Mouse (Mus musculus) thymus, adult 2 months (tissue): ENCODE results near the gene Adam10. TPM values are rescaled to one million over a fixed set of nuclear protein-coding genes. Genes with fewer than 3 reads are reported as not detected.

Source experiments
- DNase-seq: peaks from one replicate; pipeline ENCODE4 v3.0.0; 2021
- H3K27ac ChIP-seq: fragments of 200-500 bp; 2 replicates; pipeline ENCODE4 v1.5.1; 2012; ENCODE audit warnings: low read length, control low read depth; ENCODE audit not compliant: control insufficient read depth, insufficient read depth
- H3K27me3 ChIP-seq: fragments of 200-500 bp; 2 replicates; pipeline ENCODE4 v1.6.1; 2012; ENCODE audit warnings: mild to moderate bottlenecking, low read length, moderate library complexity, mixed read lengths; ENCODE audit not compliant: control insufficient read depth, insufficient read depth
- H3K36me3 ChIP-seq: fragments of 200-500 bp; 2 replicates; pipeline ENCODE4 v1.6.1; 2012; ENCODE audit warnings: mild to moderate bottlenecking, low read length, moderate library complexity; ENCODE audit not compliant: control insufficient read depth, insufficient read depth
- H3K4me1 ChIP-seq: fragments of 200-500 bp; replicated peaks from 2 replicates; pipeline ENCODE4 v1.6.1; 2012; ENCODE audit warnings: low read length; ENCODE audit not compliant: control insufficient read depth, insufficient read depth
- H3K4me3 ChIP-seq: fragments of 200-500 bp; 2 replicates; pipeline ENCODE4 v1.5.1; 2012; ENCODE audit warnings: mild to moderate bottlenecking, low read length, control low read depth, moderate library complexity; ENCODE audit not compliant: control insufficient read depth, insufficient read depth
- CTCF ChIP-seq: fragments of 200-500 bp; IDR thresholded peaks from 2 replicates; pipeline ENCODE4 v1.5.1; 2012; ENCODE audit warnings: mild to moderate bottlenecking, control low read depth, low read length, moderate library complexity, borderline replicate concordance; ENCODE audit not compliant: control insufficient read depth, poor library complexity, insufficient read depth; ENCODE audit errors: extremely low read depth
- POLR2A ChIP-seq: fragments of 200-500 bp; IDR thresholded peaks from 2 replicates; pipeline ENCODE4 v1.6.1; 2012; ENCODE audit warnings: mild to moderate bottlenecking, low read length, control low read depth, moderate library complexity; ENCODE audit not compliant: control insufficient read depth, poor library complexity, insufficient read depth; ENCODE audit errors: extremely low read depth
- WGBS: fragments of 180-500 bp; shearing (Covaris S2); methylation state at CpG from one replicate; pipeline ENCODE4 v1.1.7; 2018; 5-methylcytosine and 5-hydroxymethylcytosine counted together
- polyA plus RNA-seq: library from polyadenylated mRNA; depleted of rRNA; stranded (reverse); fragments of >200 nt; gene quantifications from 2 replicates; pipeline ENCODE4 v1.2.3, GENCODE M21; 2012

Adam10 gene
- polyA plus RNA-seq, 1 experiment = 21.7 TPM

GRCm38 (mm10) chr9:70794643-70795438 lies 116.0 kb downstream of the Adam10 start:
- H3K36me3 ChIP-seq = no peaks in the 10 kb centered on the region
- no peaks in the 10 kb centered on the region for H3K27me3 ChIP-seq
- TF ChIP-seq POLR2A (no peak), CTCF (no peak)
- no peaks in the 10 kb centered on the region for H3K4me1 ChIP-seq
- 93% methylated on average over 15 of the region's 15 CpGs for WGBS
- H3K4me3 ChIP-seq = no peak overlapping the region
- no peak overlapping the region for H3K27ac ChIP-seq
- no peak for DNase-seq

GRCm38 (mm10) chr9:70795439-70795757 lies 116.6 kb downstream of the Adam10 start:
- no peaks in the 10 kb centered on the region for H3K36me3 ChIP-seq
- no peak overlapping the region for H3K4me3 ChIP-seq
- 73% methylated on average over 2 of the region's 2 CpGs for WGBS
- no peak for DNase-seq
- no peaks in the 10 kb centered on the region for H3K4me1 ChIP-seq
- TF ChIP-seq CTCF (no peak), POLR2A (no peak)
- H3K27ac ChIP-seq = no peak overlapping the region
- no peaks in the 10 kb centered on the region for H3K27me3 ChIP-seq

- Histone ChIP-seq H3K27ac (no peak overlapping the region), H3K27me3 (no peaks in the 10 kb centered on the region), H3K36me3 (no peaks in the 10 kb centered on the region), H3K4me3 (no peak overlapping the region), H3K4me1 (no peaks in the 10 kb centered on the region)
- WGBS = 56% methylated on average over 8 of the region's 8 CpGs
- TF ChIP-seq CTCF = no peak
- no peak for TF ChIP-seq POLR2A
- DNase-seq = no peak
Observed at GRCm38 (mm10) chr9:70800588-70801315, 122.0 kb downstream of the Adam10 start.

GRCm38 (mm10) chr9:70801761-70802160 lies 123.0 kb downstream of the Adam10 start:
- TF ChIP-seq CTCF (no peak), POLR2A (no peak)
- DNase-seq = no peak
- 91% methylated on average over 3 of the region's 3 CpGs for WGBS
- Histone ChIP-seq H3K27me3 (no peaks in the 10 kb centered on the region), H3K27ac (no peak overlapping the region), H3K4me1 (no peaks in the 10 kb centered on the region), H3K4me3 (no peak overlapping the region), H3K36me3 (no peaks in the 10 kb centered on the region)

- Histone ChIP-seq H3K4me3 (no peak overlapping the region), H3K4me1 (no peaks in the 10 kb centered on the region), H3K27me3 (no peaks in the 10 kb centered on the region), H3K27ac (no peak overlapping the region), H3K36me3 (no peaks in the 10 kb centered on the region)
- 89% methylated on average over 3 of the region's 3 CpGs for WGBS
- TF ChIP-seq POLR2A = no peak
- no peak for TF ChIP-seq CTCF
- no peak for DNase-seq
Observed at GRCm38 (mm10) chr9:70802816-70803215, 124.0 kb downstream of the Adam10 start.

GRCm38 (mm10) chr9:70806069-70806468 lies 127.3 kb downstream of the Adam10 start:
- H3K27ac ChIP-seq = no peak overlapping the region
- no peak overlapping the region for H3K4me3 ChIP-seq
- WGBS = 58% methylated on average over 1 of the region's 1 CpGs
- no peaks in the 10 kb centered on the region for H3K4me1 ChIP-seq
- TF ChIP-seq POLR2A (no peak), CTCF (no peak)
- no peak for DNase-seq
- H3K36me3 ChIP-seq = no peaks in the 10 kb centered on the region
- H3K27me3 ChIP-seq = no peaks in the 10 kb centered on the region
